Mouse (Mus musculus) lung, postnatal 4 days (tissue): ENCODE data around the gene Slc50a1.
A peak's percentile ranks its signal among the peaks of the same experiment; 100 is the strongest.

Experiments
- DNase-seq, 2 experiments: peaks; one replicate each; pipeline ENCODE4 v3.0.0; 2021

Gene Slc50a1

GRCm38 (mm10) chr3:89294195-89294594 lies 23.8 kb upstream of the Slc50a1 start:
- DNase-seq, result no peak

- no peak for DNase-seq
These were observed 23.0 kb upstream of the Slc50a1 start for GRCm38 (mm10) chr3:89293247-89293918.

- no peak for DNase-seq
These were observed 21.9 kb upstream of the Slc50a1 start for GRCm38 (mm10) chr3:89292303-89292702.

GRCm38 (mm10) chr3:89291874-89292273 lies 21.5 kb upstream of the Slc50a1 start:
- no peak for DNase-seq

- no peak for DNase-seq
These were observed 18.1 kb upstream of the Slc50a1 start for GRCm38 (mm10) chr3:89288503-89288928.

- DNase-seq, result no peak
These were observed 16.9 kb upstream of the Slc50a1 start for GRCm38 (mm10) chr3:89287286-89287685.

GRCm38 (mm10) chr3:89285526-89285925 lies 15.2 kb upstream of the Slc50a1 start:
- no peak for DNase-seq

- DNase-seq, result no peak
These were observed 13.9 kb upstream of the Slc50a1 start for GRCm38 (mm10) chr3:89284261-89284660.

GRCm38 (mm10) chr3:89282291-89282643 lies 11.9 kb upstream of the Slc50a1 start:
- no peak for DNase-seq

GRCm38 (mm10) chr3:89281579-89282290 lies 11.4 kb upstream of the Slc50a1 start:
- peak; percentile 90 to 91 for DNase-seq

- peak; percentile 77 to 90 for DNase-seq
These were observed 10.5 kb upstream of the Slc50a1 start, which contains the start of gene Efna1 for GRCm38 (mm10) chr3:89280606-89281511. Efna1 (minus strand) TSS chr3:89281142.

GRCm38 (mm10) chr3:89280050-89280605 lies 9.8 kb upstream of the Slc50a1 start:
- peak; percentile 56 to 72 for DNase-seq

GRCm38 (mm10) chr3:89279153-89279890 lies 9.0 kb upstream of the Slc50a1 start:
- peak; percentile 91 to 93 for DNase-seq

GRCm38 (mm10) chr3:89278643-89279042 lies 8.3 kb upstream of the Slc50a1 start:
- DNase-seq, result peak in 1 of 2 experiments; percentile 10

- DNase-seq, result peak; percentile 71 to 85
These were observed 7.7 kb upstream of the Slc50a1 start for GRCm38 (mm10) chr3:89278107-89278506.

- DNase-seq, result peak; percentile 53 to 68
These were observed 7.1 kb upstream of the Slc50a1 start for GRCm38 (mm10) chr3:89277281-89278021.

- no peak for DNase-seq
These were observed 5.7 kb upstream of the Slc50a1 start for GRCm38 (mm10) chr3:89276061-89276460.

- peak; percentile 47 to 61 for DNase-seq
These were observed 1.4 kb upstream of the Slc50a1 start for GRCm38 (mm10) chr3:89271760-89272159.

- peak; percentile 47 to 64 for DNase-seq
These were observed 521 bp upstream of the Slc50a1 start for GRCm38 (mm10) chr3:89270891-89271290.

- no peak for DNase-seq
These were observed 1.5 kb downstream of the Slc50a1 start for GRCm38 (mm10) chr3:89268916-89269315.

GRCm38 (mm10) chr3:89266439-89266893 lies 3.9 kb downstream of the Slc50a1 start:
- DNase-seq, result peak; percentile 79 to 82
